Mouse (Mus musculus) bone marrow macrophage, adult 2 months (primary cell): ENCODE data around the gene Edf1. TPM values are rescaled to one million over a fixed set of nuclear protein-coding genes. Genes with fewer than 3 reads are reported as not detected.

Source experiments
- H3K27ac ChIP-seq: 2 replicates; pipeline ENCODE4 v1.5.1; 2012; ENCODE audit warnings: low read depth, low read length; ENCODE audit not compliant: insufficient read depth
- H3K4me1 ChIP-seq: 2 replicates; pipeline ENCODE4 v1.6.1; 2012; ENCODE audit warnings: low read length; ENCODE audit not compliant: control insufficient read depth, insufficient read depth
- H3K4me3 ChIP-seq: 2 replicates; pipeline ENCODE4 v1.5.1; 2012; ENCODE audit warnings: mild to moderate bottlenecking, low read length, moderate library complexity; ENCODE audit not compliant: insufficient read depth
- CTCF ChIP-seq: IDR thresholded peaks from 2 replicates; pipeline ENCODE4 v1.5.1; 2012; ENCODE audit warnings: low read depth, mild to moderate bottlenecking, low read length, moderate library complexity
- POLR2A ChIP-seq: IDR thresholded peaks from 2 replicates; pipeline ENCODE4 v1.6.1; 2012; ENCODE audit warnings: mild to moderate bottlenecking, low read depth, low read length, borderline replicate concordance
- polyA plus RNA-seq: library from polyadenylated mRNA; stranded (reverse); fragments of >200 nt; gene quantifications from 2 replicates; pipeline ENCODE4 v1.2.4, GENCODE M21; 2012; ENCODE audit not compliant: missing spikeins, insufficient read depth, insufficient read length

The Edf1 gene
- polyA plus RNA-seq, 1 experiment, result 160 TPM

GRCm38 (mm10) chr2:25581901-25582301, 24.3 kb downstream of the Edf1 start:
- no peak for TF ChIP-seq POLR2A
- peak; percentile 27 for TF ChIP-seq CTCF
- Histone ChIP-seq H3K4me1 (peaks cover 21% of the 10 kb centered on the region), H3K4me3 (no peak overlapping the region), H3K27ac (no peak overlapping the region)

- no peak overlapping the region for H3K27ac ChIP-seq
- no peak for TF ChIP-seq CTCF
- no peak for TF ChIP-seq POLR2A
- H3K4me1 ChIP-seq, result peaks cover 25% of the 10 kb centered on the region
- no peak overlapping the region for H3K4me3 ChIP-seq
Observed at GRCm38 (mm10) chr2:25582466-25583119, 24.9 kb downstream of the Edf1 start.

GRCm38 (mm10) chr2:25583120-25583481, 25.5 kb downstream of the Edf1 start:
- H3K4me1 ChIP-seq, result peaks cover 30% of the 10 kb centered on the region
- TF ChIP-seq POLR2A (no peak), CTCF (no peak)
- H3K27ac ChIP-seq, result no peak overlapping the region
- no peak overlapping the region for H3K4me3 ChIP-seq

GRCm38 (mm10) chr2:25583571-25583970, 25.9 kb downstream of the Edf1 start:
- Histone ChIP-seq H3K4me3 (no peak overlapping the region), H3K27ac (no peak overlapping the region), H3K4me1 (peaks cover 34% of the 10 kb centered on the region)
- TF ChIP-seq CTCF (no peak), POLR2A (no peak)

GRCm38 (mm10) chr2:25584152-25584551, 26.5 kb downstream of the Edf1 start:
- TF ChIP-seq POLR2A (no peak), CTCF (no peak)
- Histone ChIP-seq H3K4me3 (no peak overlapping the region), H3K27ac (no peak overlapping the region), H3K4me1 (peaks cover 38% of the 10 kb centered on the region)

- Histone ChIP-seq H3K27ac (no peak overlapping the region), H3K4me3 (no peak overlapping the region), H3K4me1 (peaks cover 45% of the 10 kb centered on the region)
- TF ChIP-seq POLR2A, result no peak
Observed at GRCm38 (mm10) chr2:25584856-25585255, 27.2 kb downstream of the Edf1 start.

GRCm38 (mm10) chr2:25585601-25586000, 28.0 kb downstream of the Edf1 start:
- peaks cover 42% of the 10 kb centered on the region for H3K4me1 ChIP-seq
- H3K4me3 ChIP-seq, result no peak overlapping the region
- TF ChIP-seq CTCF, result no peak
- no peak for TF ChIP-seq POLR2A
- H3K27ac ChIP-seq, result no peak overlapping the region

- no peak overlapping the region for H3K4me3 ChIP-seq
- peaks cover 32% of the 10 kb centered on the region for H3K4me1 ChIP-seq
- TF ChIP-seq POLR2A (no peak), CTCF (no peak)
- H3K27ac ChIP-seq, result no peak overlapping the region
Observed at GRCm38 (mm10) chr2:25587290-25587689, 29.6 kb downstream of the Edf1 start.

- H3K4me1 ChIP-seq, result peaks cover 24% of the 10 kb centered on the region
- peak overlapping the region; percentile 83 for H3K27ac ChIP-seq
- H3K4me3 ChIP-seq, result no peak overlapping the region
- TF ChIP-seq CTCF (no peak), POLR2A (no peak)
Observed at GRCm38 (mm10) chr2:25588227-25588907, 30.7 kb downstream of the Edf1 start.

- peak; percentile 41; the same call in 1 of the 2 replicates for TF ChIP-seq CTCF
- TF ChIP-seq POLR2A, result no peak
- peaks cover 24% of the 10 kb centered on the region for H3K4me1 ChIP-seq
- no peak overlapping the region for H3K4me3 ChIP-seq
- H3K27ac ChIP-seq, result no peak overlapping the region
Observed at GRCm38 (mm10) chr2:25591863-25592262, 34.2 kb downstream of the Edf1 start.
